Comparison of ENCODE assay signal across 13 mouse cellular contexts in genomic region chr17:15746696-15747095, GRCm38 (mm10).
"Had no signal": no experiment of that assay in that cellular context is flagged by ENCODE, and none has a peak within 500 bp of the region (broad histone marks: within the 10 kb centered on the region; RNA-seq: fewer than 3 reads in every experiment).

No protein-coding gene starts in this region.

- H3K4me1 ChIP-seq: liver, embryonic 13.5 days; lung, embryonic 15.5 days; neural tube, embryonic 15.5 days had no signal

- H3K4me3 ChIP-seq: left cerebral cortex, adult 2 months; liver, embryonic 13.5 days; lung, embryonic 15.5 days; myocyte; neural tube, embryonic 15.5 days had no signal

- ATAC-seq: liver, postnatal 0 days had no signal

- H3K27me3 ChIP-seq: liver, embryonic 13.5 days; lung, embryonic 15.5 days; neural tube, embryonic 15.5 days had no signal

- H3K4me2 ChIP-seq: liver, embryonic 13.5 days; lung, embryonic 15.5 days; neural tube, embryonic 15.5 days had no signal

- H3K27ac ChIP-seq: left cerebral cortex, adult 2 months; liver, embryonic 13.5 days; lung, embryonic 15.5 days; neural tube, embryonic 15.5 days had no signal

- H3K9me3 ChIP-seq: liver, embryonic 13.5 days; lung, embryonic 15.5 days; neural tube, embryonic 15.5 days had no signal

- DNase-seq: kidney, postnatal 25 days; liver; liver, embryonic 13.5 days; liver, postnatal 0 days; lung, postnatal 14 days; midbrain, embryonic 14.5 days; right cerebral cortex, adult 18-20 months; thymus, adult 2 months; thymus, postnatal 25 days had no signal

- H3K9ac ChIP-seq: liver, embryonic 13.5 days; liver, postnatal 0 days; lung, embryonic 15.5 days; neural tube, embryonic 15.5 days had no signal
